Mouse (Mus musculus): ENCODE measurements around the gene Pilrb2.

The Pilrb2 gene

GRCm38 (mm10) chr5:137831506-137831905, 40.1 kb downstream of the Pilrb2 start:
- no peak for DNase-seq

DNA sequence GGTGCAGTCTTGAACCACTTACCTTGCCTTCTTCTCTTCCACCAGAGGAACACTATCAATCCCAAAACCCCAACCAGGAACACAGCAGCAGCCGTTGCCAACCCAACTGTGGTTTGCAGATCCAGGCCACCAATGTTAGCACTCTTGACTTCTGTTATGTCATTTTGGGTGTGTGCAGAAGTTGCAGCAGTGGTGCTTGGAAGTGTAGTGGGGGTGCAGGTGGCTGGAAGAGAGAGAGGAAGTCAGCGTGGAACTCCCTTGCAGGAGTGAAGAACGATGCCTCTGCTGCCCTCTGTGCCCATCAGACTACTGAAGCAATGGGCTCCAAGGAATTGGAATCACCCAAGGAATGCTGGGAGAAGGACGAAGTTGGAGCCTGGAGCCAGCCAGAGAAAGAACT, 40.5 kb downstream of the Pilrb2 start:
- DNase-seq = no peak

DNA sequence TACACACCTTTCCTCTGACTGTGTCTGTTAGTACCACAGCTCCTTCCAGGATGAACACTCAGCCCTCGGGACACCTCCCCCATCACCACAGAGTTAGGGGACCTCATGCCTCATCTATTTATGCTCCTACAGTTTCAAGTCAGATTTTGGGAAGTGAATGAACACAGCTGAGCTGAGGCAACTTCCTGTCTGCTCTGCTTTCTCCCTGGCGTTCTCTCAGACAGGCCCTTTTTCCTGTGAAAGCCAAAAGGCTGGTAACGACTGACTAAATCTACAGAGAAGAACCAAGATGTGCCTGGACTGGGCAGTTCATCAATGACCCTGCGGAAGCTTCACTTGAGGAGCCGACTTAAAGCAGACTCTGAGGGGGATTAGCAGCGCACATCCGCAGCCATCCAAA, 41.4 kb downstream of the Pilrb2 start:
- no peak for DNase-seq

DNA sequence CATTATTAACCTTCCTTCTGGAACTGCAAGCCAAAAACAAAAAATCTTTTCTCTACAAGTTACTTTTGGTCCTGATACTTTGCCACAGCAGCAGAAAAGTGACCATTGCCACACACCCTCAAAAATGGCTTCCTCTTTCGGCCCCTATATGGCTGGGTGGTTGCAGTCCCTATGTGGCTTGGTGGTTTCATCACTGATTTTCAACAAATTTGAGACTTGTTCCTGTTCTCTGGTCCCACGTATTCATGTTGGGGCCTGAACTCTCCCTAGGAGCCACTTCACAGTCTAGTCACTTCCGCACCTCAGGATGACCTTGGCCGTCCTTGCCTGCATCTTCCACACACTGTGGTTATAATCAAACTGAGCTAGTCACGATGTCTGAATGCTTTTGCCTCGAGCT, 42.9 kb downstream of the Pilrb2 start:
- DNase-seq = no peak

GRCm38 (mm10) chr5:137826421-137826820, 45.2 kb downstream of the Pilrb2 start:
- no peak for DNase-seq

DNA sequence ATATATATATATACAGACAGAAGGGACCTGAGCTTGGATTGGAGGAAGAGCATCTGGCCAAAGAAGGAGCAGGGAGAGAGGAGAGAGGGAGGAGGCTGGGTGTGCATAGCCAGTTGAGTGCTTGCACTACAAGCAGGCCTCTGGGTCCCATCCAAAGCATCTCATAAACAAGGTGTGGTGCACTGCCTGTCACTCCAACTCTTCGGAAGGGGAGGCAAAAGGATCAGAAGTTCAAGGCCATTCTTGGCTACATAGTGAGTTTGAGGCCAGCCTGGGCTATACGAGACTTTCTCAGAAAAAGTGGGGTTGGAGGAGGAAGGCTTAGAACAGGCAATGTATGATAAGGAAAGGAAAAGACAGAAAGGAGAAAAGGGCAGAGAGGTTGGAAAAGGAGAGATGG, 45.6 kb downstream of the Pilrb2 start:
- DNase-seq = no peak

DNA sequence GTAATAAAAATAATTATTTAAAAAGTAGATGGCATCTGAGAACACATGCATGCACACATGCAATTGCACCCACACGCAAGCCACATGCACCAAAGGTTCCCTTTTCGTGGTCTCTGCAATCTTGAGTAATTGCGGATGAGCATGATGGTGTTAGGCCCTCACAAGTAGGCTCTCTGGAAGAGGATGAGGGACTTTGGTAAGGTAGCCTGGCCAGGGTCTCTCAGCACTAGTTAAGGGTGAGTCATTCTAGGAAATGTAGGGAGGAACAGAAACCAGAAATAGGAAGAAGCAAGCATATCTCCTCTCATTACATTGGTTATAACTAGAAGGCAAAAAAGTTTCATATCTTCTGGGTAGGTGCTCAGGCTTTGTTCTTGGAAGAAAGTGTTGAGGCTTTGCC, 46.6 kb downstream of the Pilrb2 start:
- no peak for DNase-seq

DNA sequence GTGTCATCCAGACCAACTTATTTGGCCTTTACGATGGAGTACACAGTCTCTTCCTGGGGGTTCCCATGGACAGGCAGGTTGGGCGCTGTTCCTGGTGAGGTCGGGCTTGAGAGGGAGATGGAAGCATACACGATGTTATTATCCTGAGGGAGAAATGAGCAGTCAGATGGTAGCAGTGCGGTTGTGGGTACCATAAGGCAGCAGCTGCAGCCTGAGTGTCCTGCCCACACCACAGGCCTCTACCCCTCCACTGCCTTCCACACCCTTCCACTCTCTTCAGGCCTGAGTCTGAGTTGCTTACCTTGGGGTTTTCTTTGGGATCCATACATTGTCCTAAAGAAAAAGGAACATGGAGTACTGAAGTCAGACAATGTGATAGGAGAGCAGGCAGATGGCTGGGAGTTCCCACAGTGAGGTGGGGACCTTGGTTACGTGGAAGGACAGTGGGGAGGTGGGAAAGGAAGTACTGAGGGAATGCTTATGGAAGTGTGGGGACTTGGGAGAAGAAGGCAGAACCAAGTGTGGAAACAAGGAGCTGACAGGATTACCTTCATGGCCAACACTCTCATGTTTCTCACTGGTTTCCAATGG, 48.1 kb downstream of the Pilrb2 start:
- DNase-seq = no peak

GRCm38 (mm10) chr5:137822602-137823001, 49.0 kb downstream of the Pilrb2 start:
- no peak for DNase-seq

DNA sequence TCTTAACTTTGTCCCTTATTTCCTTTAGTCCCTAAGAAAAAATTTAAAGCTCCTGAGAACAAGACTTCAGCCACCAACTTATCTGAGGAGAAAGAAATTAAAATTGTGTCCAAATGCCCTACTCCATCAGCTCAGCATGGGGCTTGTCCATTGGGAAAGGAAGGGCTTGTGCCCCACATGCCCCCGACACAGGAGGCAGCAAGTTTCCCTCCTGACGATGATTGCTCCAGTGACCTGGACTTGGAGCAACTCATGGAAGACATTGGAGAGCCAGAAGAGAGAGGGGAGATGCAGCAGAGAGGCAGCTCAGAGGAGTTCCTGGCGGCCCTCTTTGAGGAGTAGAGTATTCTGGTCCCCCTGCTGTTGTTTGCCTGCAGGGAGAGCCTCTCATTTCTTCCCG, 49.5 kb downstream of the Pilrb2 start:
- no peak for DNase-seq

DNA sequence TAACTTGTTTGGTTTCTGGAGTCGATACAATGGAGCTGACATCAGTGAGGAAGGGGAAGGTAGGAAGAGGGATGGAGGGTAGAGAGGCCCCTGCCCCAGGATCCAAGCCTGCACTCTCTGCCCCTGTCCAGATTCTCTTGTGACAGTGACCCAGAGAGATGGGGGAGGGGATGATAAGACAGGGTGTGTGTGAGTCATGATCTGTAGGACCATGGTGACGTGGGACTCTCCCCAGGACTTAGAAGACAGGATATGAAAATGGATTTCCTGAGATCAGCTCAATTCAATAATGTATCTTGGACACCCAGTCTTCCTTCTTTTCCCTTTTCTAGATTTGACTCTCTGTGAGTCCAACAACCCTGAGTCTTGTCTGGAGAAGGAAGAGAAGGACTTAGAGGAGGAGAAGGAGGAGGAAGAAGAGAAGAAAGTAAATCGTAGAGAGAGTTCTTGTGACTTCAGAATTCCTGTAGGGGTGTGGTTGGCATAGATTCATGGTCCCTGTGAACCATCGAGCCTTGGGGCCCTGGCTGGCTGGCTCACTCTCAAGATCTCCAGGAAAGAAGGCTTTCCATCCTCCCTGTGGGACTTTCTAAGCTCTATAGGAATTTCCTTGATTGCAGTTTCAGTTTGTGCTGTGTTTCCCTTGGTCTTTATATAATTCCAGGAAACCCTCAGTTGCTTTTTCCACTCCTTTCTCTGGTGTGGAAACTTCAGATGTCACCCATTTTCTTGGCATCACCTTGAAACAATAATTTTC, 54.0 kb downstream of the Pilrb2 start:
- DNase-seq = no peak
